Mouse (Mus musculus): ENCODE measurements around the gene Krtap8-1. TPM values are rescaled to one million over a fixed set of nuclear protein-coding genes. Genes with fewer than 3 reads are reported as not detected.

Gene Krtap8-1
- polyA plus RNA-seq (2014; fragmentation: Nextera tagmentation; extraction: Ambion mirVana): not detected in 2 replicates

- Histone ChIP-seq H3K27ac (ENCODE audit: low read depth, low read length) (no peak within 1 kb of the TSS), H3K27me3 (ENCODE audit: control insufficient read depth, insufficient read depth, low read length) (no peaks in the 10 kb centered on the region), H3K9me3 (replicated peaks; ENCODE audit: control insufficient read depth, low read length) (no peaks in the 10 kb centered on the region), H3K36me3 (ENCODE audit: control insufficient read depth, insufficient read depth, low read length) (no peaks in the 10 kb centered on the region), H3K4me2 (no peak within 1 kb of the TSS), H3K4me3 (ENCODE audit: low read depth, low read length) (no peak within 1 kb of the TSS), H3K9ac (ENCODE audit: low read depth, low read length) (no peak within 1 kb of the TSS), H3K4me1 (ENCODE audit: control insufficient read depth, insufficient read depth, low read length) (no peaks in the 10 kb centered on the region)
- ATAC-seq (replicated peaks; ENCODE audit: insufficient number of reproducible peaks, low FRiP score, low TSS enrichment): no peak
- 78% methylated on average over 7 of the region's 7 CpGs for WGBS (ENCODE audit: insufficient replicate concordance)
These were observed at the start of gene Krtap8-1 for GRCm38 (mm10) chr16:89487852-89488251. Gene Krtap8-1, minus strand, starts transcription at chr16:89487952.

GRCm38 (mm10) chr16:89537349-89537748 is 49.6 kb upstream of the Krtap8-1 start:
- Histone ChIP-seq H3K9me3 (replicated peaks; ENCODE audit: control insufficient read depth, low read length) (no peaks in the 10 kb centered on the region), H3K9ac (ENCODE audit: low read depth, low read length) (no peak overlapping the region), H3K27me3 (ENCODE audit: control insufficient read depth, insufficient read depth, low read length) (no peaks in the 10 kb centered on the region), H3K4me2 (no peak overlapping the region), H3K4me3 (ENCODE audit: low read depth, low read length) (no peak overlapping the region), H3K27ac (ENCODE audit: low read depth, low read length) (no peak overlapping the region), H3K36me3 (ENCODE audit: control insufficient read depth, insufficient read depth, low read length) (no peaks in the 10 kb centered on the region), H3K4me1 (ENCODE audit: control insufficient read depth, insufficient read depth, low read length) (no peaks in the 10 kb centered on the region)
- ATAC-seq (replicated peaks; ENCODE audit: insufficient number of reproducible peaks, low FRiP score, low TSS enrichment): no peak
- WGBS (ENCODE audit: insufficient replicate concordance): 88% methylated on average over 6 of the region's 6 CpGs

- Histone ChIP-seq H3K27me3 (ENCODE audit: control insufficient read depth, insufficient read depth, low read length) (no peaks in the 10 kb centered on the region), H3K9me3 (replicated peaks; ENCODE audit: control insufficient read depth, low read length) (no peaks in the 10 kb centered on the region), H3K9ac (ENCODE audit: low read depth, low read length) (no peak overlapping the region), H3K36me3 (ENCODE audit: control insufficient read depth, insufficient read depth, low read length) (no peaks in the 10 kb centered on the region), H3K4me3 (ENCODE audit: low read depth, low read length) (no peak overlapping the region), H3K27ac (ENCODE audit: low read depth, low read length) (no peak overlapping the region), H3K4me1 (ENCODE audit: control insufficient read depth, insufficient read depth, low read length) (no peaks in the 10 kb centered on the region), H3K4me2 (no peak overlapping the region)
- ATAC-seq (replicated peaks; ENCODE audit: insufficient number of reproducible peaks, low FRiP score, low TSS enrichment): no peak
- 64% methylated on average over 7 of the region's 7 CpGs for WGBS (ENCODE audit: insufficient replicate concordance)
These were observed 42.8 kb upstream of the Krtap8-1 start for GRCm38 (mm10) chr16:89530547-89530946.

GRCm38 (mm10) chr16:89529846-89530245 is 42.1 kb upstream of the Krtap8-1 start:
- Histone ChIP-seq H3K27ac (ENCODE audit: low read depth, low read length) (no peak overlapping the region), H3K4me2 (no peak overlapping the region), H3K36me3 (ENCODE audit: control insufficient read depth, insufficient read depth, low read length) (no peaks in the 10 kb centered on the region), H3K4me3 (ENCODE audit: low read depth, low read length) (no peak overlapping the region), H3K9ac (ENCODE audit: low read depth, low read length) (no peak overlapping the region), H3K27me3 (ENCODE audit: control insufficient read depth, insufficient read depth, low read length) (no peaks in the 10 kb centered on the region), H3K9me3 (replicated peaks; ENCODE audit: control insufficient read depth, low read length) (no peaks in the 10 kb centered on the region), H3K4me1 (ENCODE audit: control insufficient read depth, insufficient read depth, low read length) (no peaks in the 10 kb centered on the region)
- WGBS (ENCODE audit: insufficient replicate concordance): 65% methylated on average over 7 of the region's 7 CpGs
- no peak for ATAC-seq (replicated peaks; ENCODE audit: insufficient number of reproducible peaks, low FRiP score, low TSS enrichment)

- WGBS (ENCODE audit: insufficient replicate concordance): 72% methylated on average over 3 of the region's 3 CpGs
- no peak for ATAC-seq (replicated peaks; ENCODE audit: insufficient number of reproducible peaks, low FRiP score, low TSS enrichment)
- H3K27ac ChIP-seq (ENCODE audit: low read depth, low read length): no peak overlapping the region
These were observed 40.6 kb upstream of the Krtap8-1 start for GRCm38 (mm10) chr16:89528380-89528779.

GRCm38 (mm10) chr16:89520996-89521395 is 33.2 kb upstream of the Krtap8-1 start:
- WGBS (ENCODE audit: insufficient replicate concordance): 91% methylated on average over 4 of the region's 4 CpGs
- Histone ChIP-seq H3K4me1 (ENCODE audit: control insufficient read depth, insufficient read depth, low read length) (no peaks in the 10 kb centered on the region), H3K9me3 (replicated peaks; ENCODE audit: control insufficient read depth, low read length) (no peaks in the 10 kb centered on the region), H3K27ac (ENCODE audit: low read depth, low read length) (no peak overlapping the region), H3K27me3 (ENCODE audit: control insufficient read depth, insufficient read depth, low read length) (no peaks in the 10 kb centered on the region), H3K4me3 (ENCODE audit: low read depth, low read length) (no peak overlapping the region), H3K36me3 (ENCODE audit: control insufficient read depth, insufficient read depth, low read length) (no peaks in the 10 kb centered on the region), H3K9ac (ENCODE audit: low read depth, low read length) (no peak overlapping the region), H3K4me2 (no peak overlapping the region)
- ATAC-seq (replicated peaks; ENCODE audit: insufficient number of reproducible peaks, low FRiP score, low TSS enrichment): no peak

More at GRCm38 (mm10) chr16:89528380-89528779, 40.6 kb upstream of the Krtap8-1 start:
- H3K36me3 ChIP-seq (ENCODE audit: control insufficient read depth, insufficient read depth, low read length): no peaks in the 10 kb centered on the region
- no peaks in the 10 kb centered on the region for H3K9me3 ChIP-seq (replicated peaks; ENCODE audit: control insufficient read depth, low read length)
- H3K27me3 ChIP-seq (ENCODE audit: control insufficient read depth, insufficient read depth, low read length): no peaks in the 10 kb centered on the region
- H3K9ac ChIP-seq (ENCODE audit: low read depth, low read length): no peak overlapping the region
- no peaks in the 10 kb centered on the region for H3K4me1 ChIP-seq (ENCODE audit: control insufficient read depth, insufficient read depth, low read length)
- no peak overlapping the region for H3K4me3 ChIP-seq (ENCODE audit: low read depth, low read length)
- no peak overlapping the region for H3K4me2 ChIP-seq

- H3K27ac ChIP-seq (ENCODE audit: low read depth, low read length): no peak overlapping the region
- H3K9ac ChIP-seq (ENCODE audit: low read depth, low read length): no peak overlapping the region
- no peak overlapping the region for H3K4me2 ChIP-seq
- WGBS (ENCODE audit: insufficient replicate concordance): 83% methylated on average over 2 of the region's 2 CpGs
- no peak overlapping the region for H3K4me3 ChIP-seq (ENCODE audit: low read depth, low read length)
- H3K4me1 ChIP-seq (ENCODE audit: control insufficient read depth, insufficient read depth, low read length): no peaks in the 10 kb centered on the region
- H3K27me3 ChIP-seq (ENCODE audit: control insufficient read depth, insufficient read depth, low read length): no peaks in the 10 kb centered on the region
- H3K36me3 ChIP-seq (ENCODE audit: control insufficient read depth, insufficient read depth, low read length): no peaks in the 10 kb centered on the region
- no peaks in the 10 kb centered on the region for H3K9me3 ChIP-seq (replicated peaks; ENCODE audit: control insufficient read depth, low read length)
- ATAC-seq (replicated peaks; ENCODE audit: insufficient number of reproducible peaks, low FRiP score, low TSS enrichment): no peak; the same call in 1 of the 2 replicates
These were observed 32.8 kb upstream of the Krtap8-1 start for GRCm38 (mm10) chr16:89520555-89520954.

GRCm38 (mm10) chr16:89520091-89520490 is 32.3 kb upstream of the Krtap8-1 start:
- Histone ChIP-seq H3K4me3 (ENCODE audit: low read depth, low read length) (no peak overlapping the region), H3K4me2 (no peak overlapping the region), H3K9me3 (replicated peaks; ENCODE audit: control insufficient read depth, low read length) (no peaks in the 10 kb centered on the region), H3K27me3 (ENCODE audit: control insufficient read depth, insufficient read depth, low read length) (no peaks in the 10 kb centered on the region), H3K4me1 (ENCODE audit: control insufficient read depth, insufficient read depth, low read length) (no peaks in the 10 kb centered on the region), H3K36me3 (ENCODE audit: control insufficient read depth, insufficient read depth, low read length) (no peaks in the 10 kb centered on the region), H3K9ac (ENCODE audit: low read depth, low read length) (no peak overlapping the region), H3K27ac (ENCODE audit: low read depth, low read length) (no peak overlapping the region)
- WGBS (ENCODE audit: insufficient replicate concordance): 76% methylated on average over 6 of the region's 6 CpGs
- ATAC-seq (replicated peaks; ENCODE audit: insufficient number of reproducible peaks, low FRiP score, low TSS enrichment): no peak

GRCm38 (mm10) chr16:89517635-89518034 is 29.9 kb upstream of the Krtap8-1 start:
- no peak for ATAC-seq (replicated peaks; ENCODE audit: insufficient number of reproducible peaks, low FRiP score, low TSS enrichment)

More at GRCm38 (mm10) chr16:89517635-89518034, 29.9 kb upstream of the Krtap8-1 start:
- no peaks in the 10 kb centered on the region for H3K36me3 ChIP-seq (ENCODE audit: control insufficient read depth, insufficient read depth, low read length)
- H3K9me3 ChIP-seq (replicated peaks; ENCODE audit: control insufficient read depth, low read length): no peaks in the 10 kb centered on the region
- H3K4me1 ChIP-seq (ENCODE audit: control insufficient read depth, insufficient read depth, low read length): no peaks in the 10 kb centered on the region
- H3K4me3 ChIP-seq (ENCODE audit: low read depth, low read length): no peak overlapping the region
- H3K9ac ChIP-seq (ENCODE audit: low read depth, low read length): no peak overlapping the region
- 54% methylated on average over 9 of the region's 9 CpGs for WGBS (ENCODE audit: insufficient replicate concordance)
- no peak overlapping the region for H3K4me2 ChIP-seq
- H3K27me3 ChIP-seq (ENCODE audit: control insufficient read depth, insufficient read depth, low read length): no peaks in the 10 kb centered on the region
- H3K27ac ChIP-seq (ENCODE audit: low read depth, low read length): no peak overlapping the region
